Mouse (Mus musculus) bone marrow, adult 2 months (tissue): ENCODE measurements around the gene Palld. TPM values are rescaled to one million over a fixed set of nuclear protein-coding genes. Genes with fewer than 3 reads are reported as not detected.

ENCODE experiments used
- H3K27ac ChIP-seq: fragments of 200-500 bp; 2 replicates; pipeline ENCODE4 v1.5.1; 2012; ENCODE audit warnings: low read depth, mild to moderate bottlenecking, control low read depth, inconsistent platforms, low read length; ENCODE audit not compliant: control insufficient read depth, poor library complexity, insufficient read depth
- H3K4me1 ChIP-seq: fragments of 200-500 bp; 2 replicates; pipeline ENCODE4 v1.6.1; 2011; ENCODE audit warnings: low read length; ENCODE audit not compliant: control insufficient read depth, insufficient read depth
- H3K4me3 ChIP-seq: fragments of 200-500 bp; replicated peaks from 2 replicates; pipeline ENCODE3; 2011; ENCODE audit warnings: mild to moderate bottlenecking, low read depth, low read length, control low read depth; ENCODE audit not compliant: control insufficient read depth
- CTCF ChIP-seq: fragments of 200-500 bp; IDR thresholded peaks from 2 replicates; pipeline ENCODE4 v1.5.1; 2011; ENCODE audit warnings: low read length, control low read depth; ENCODE audit not compliant: control insufficient read depth, insufficient read depth
- POLR2A ChIP-seq: fragments of 200-500 bp; IDR thresholded peaks from 2 replicates; pipeline ENCODE4 v1.6.1; 2011; ENCODE audit warnings: low read depth, mild to moderate bottlenecking, control low read depth, low read length, borderline replicate concordance; ENCODE audit not compliant: control insufficient read depth
- WGBS: fragments of 180-500 bp; shearing (Covaris S2); methylation state at CpG from one replicate; pipeline ENCODE4 v1.1.7; 2018; 5-methylcytosine and 5-hydroxymethylcytosine counted together
- polyA plus RNA-seq: library from polyadenylated mRNA; stranded (reverse); fragments of >200 nt; gene quantifications from 2 replicates; pipeline ENCODE4 v1.2.4, GENCODE M21; 2011; ENCODE audit warnings: low replicate concordance; ENCODE audit not compliant: missing spikeins, insufficient read depth, insufficient read length

Gene Palld
- polyA plus RNA-seq, 1 experiment, result 33.7 TPM

DNA sequence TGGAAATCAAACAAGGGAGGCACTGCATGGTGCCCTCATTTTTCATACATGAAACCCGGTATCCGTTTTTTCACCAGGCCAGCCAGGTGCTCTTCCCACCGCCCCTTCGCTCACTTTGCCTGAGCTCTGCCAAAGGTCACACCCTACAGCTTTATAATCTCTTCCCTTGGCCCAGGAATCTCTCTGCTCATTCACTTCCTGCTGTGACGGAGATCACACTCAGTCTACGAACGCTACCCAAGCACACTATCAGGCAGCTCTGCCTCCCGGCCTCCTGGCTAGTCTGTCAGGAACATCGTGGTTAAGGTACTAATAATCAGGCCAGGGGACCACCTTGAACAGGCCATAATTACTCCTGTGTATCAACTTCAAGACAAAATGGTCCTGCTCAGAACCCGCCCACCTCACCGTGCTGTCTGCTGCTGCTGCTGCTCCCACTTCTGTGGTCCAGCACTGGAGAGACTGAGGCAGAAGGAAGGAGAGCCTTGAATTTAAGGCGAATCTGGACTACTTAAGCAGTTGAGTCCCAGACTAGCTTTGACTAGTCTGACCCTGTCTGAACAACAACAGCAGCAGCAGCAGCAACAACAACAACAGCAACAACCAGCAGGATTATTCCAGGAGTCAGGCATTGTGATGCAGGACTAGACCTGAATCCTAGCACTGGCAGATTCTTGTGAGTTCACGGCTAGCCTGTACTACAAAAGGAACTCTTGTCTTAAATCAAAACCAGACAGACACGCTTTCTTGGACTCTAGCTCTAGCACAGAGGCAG is 187.0 kb downstream of the Palld start:
- 77% methylated on average over 14 of the region's 14 CpGs for WGBS
- no peak for TF ChIP-seq CTCF
- no peak for TF ChIP-seq POLR2A
- Histone ChIP-seq H3K4me1 (no peaks in the 10 kb centered on the region), H3K27ac (no peak overlapping the region), H3K4me3 (no peak overlapping the region)

DNA sequence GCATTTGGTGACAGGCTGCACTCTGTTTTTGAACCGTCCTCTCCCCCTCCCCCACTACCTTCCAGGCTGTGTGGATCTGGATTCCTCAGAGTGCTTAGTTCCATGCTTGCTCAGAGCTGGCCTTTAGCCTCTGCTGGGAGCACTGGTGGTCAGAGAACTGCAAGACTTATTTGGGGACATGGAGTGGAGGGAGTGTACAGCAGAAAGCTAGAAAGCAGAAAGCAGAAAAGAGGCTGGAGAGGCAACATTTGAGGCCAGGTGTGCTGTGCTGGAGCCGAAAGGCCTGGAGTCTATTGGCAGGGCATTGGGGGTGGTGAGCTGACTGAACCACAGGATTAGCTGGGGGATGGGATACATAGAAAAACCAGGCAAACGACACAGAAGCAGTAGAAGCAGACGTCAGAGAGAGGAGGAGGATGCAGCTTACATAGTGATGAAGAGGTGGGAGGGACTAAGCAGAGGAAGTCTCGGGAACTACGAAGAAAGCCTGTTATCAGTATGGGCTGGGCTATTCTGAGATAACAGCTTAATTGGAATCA is 188.1 kb downstream of the Palld start:
- TF ChIP-seq CTCF, result no peak
- TF ChIP-seq POLR2A, result no peak
- Histone ChIP-seq H3K4me3 (no peak overlapping the region), H3K27ac (no peak overlapping the region), H3K4me1 (no peaks in the 10 kb centered on the region)
- 50% methylated on average over 6 of the region's 6 CpGs for WGBS

DNA sequence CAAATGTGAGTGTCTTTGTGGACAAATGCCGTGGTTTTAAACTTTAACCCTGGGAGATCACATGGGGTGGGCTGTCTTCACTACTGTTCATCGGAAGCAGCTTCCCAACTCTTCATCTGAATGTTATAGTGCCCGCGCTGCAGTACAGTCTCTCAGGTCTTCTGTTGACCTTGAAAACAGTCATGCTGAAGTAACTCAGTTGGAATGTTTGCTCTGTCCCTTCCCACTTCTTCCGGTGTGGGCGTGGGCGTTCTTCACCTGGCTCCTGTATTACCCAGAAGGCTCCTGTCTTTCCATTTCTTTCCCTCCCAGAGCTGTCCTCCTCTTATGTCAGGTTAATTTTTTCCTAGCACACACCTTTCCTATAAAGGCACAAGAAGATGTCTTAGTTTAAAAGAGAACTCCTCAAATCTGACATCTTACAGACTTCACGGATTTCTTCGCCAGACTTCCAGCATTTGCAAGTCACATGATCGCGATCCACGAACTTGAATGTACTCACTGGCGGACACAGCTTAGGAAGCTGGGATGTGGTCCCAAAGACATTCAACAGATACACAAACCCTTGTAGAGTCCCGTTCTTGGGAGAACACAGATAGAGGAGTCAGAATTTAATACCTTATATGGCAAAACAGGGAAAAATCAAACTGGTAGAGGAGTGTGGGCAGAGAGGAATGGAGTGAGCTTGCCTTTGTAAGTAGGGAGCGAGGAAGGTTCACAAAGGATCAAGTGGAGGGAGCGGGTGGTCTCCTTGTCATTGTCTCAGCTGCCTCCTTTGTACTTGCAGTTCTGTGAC is 189.1 kb downstream of the Palld start:
- H3K27ac ChIP-seq, result no peak overlapping the region
- no peaks in the 10 kb centered on the region for H3K4me1 ChIP-seq
- 88% methylated on average over 16 of the region's 16 CpGs for WGBS
- TF ChIP-seq POLR2A, result no peak
- TF ChIP-seq CTCF, result no peak
- no peak overlapping the region for H3K4me3 ChIP-seq

GRCm38 (mm10) chr8:61712426-61712825 is 190.1 kb downstream of the Palld start:
- TF ChIP-seq POLR2A, result no peak
- TF ChIP-seq CTCF, result no peak
- Histone ChIP-seq H3K4me3 (no peak overlapping the region), H3K4me1 (no peaks in the 10 kb centered on the region), H3K27ac (no peak overlapping the region)
- 80% methylated on average over 2 of the region's 2 CpGs for WGBS

DNA sequence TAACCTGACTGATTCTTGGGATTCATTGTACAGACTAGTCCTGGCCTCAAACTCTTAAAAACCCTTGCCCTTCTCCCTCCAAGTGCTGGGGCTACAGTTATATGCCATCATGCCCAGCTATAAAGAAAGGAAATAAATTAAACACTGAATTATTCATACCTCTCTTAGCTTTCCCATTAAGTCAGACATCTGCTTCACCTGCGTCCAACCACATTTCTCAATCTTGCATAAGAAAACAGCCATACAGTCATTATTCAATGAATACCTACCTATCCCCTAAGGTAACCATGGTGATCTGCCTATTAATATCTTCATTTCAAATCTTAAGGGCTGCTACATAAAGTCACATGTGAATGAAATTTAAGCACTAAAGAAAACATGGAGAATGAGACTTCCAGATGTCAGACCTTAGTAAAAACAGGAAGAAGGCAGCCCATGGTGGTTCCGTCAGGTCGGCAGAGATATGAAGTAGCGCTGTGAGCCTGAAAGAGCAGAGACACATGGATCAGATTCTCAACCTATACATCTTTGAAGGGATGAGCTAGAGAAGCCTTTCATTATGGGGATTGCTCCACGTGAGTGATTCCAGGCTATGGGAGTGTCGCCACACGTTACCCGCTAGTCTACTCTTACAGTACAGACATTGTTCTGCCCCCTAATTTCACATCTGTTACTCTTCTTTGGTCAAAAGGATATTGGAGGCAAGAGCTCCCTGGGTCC is 193.7 kb downstream of the Palld start:
- Histone ChIP-seq H3K27ac (no peak overlapping the region), H3K4me3 (no peak overlapping the region), H3K4me1 (no peaks in the 10 kb centered on the region)
- TF ChIP-seq CTCF (no peak), POLR2A (no peak)
- 69% methylated on average over 8 of the region's 8 CpGs for whole genome bisulfite sequencing

DNA sequence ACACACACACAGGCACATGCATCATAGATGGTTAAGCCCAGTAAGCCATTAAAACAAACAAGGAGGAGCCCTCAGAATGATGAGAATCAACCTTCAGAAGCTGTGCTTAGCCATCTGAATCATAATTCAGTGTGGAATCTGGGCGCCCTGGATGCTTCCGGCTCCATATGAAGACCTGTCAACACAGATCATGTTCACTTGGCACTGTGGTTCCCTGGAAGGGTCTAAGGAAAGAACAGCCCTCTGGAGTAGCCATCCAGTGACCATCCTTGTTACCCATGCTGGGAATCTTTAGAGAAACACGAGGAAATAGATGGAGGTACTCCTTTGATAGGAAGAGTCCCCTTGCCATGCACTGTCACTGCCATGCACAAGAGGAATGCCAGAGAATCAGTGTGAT is 197.0 kb downstream of the Palld start:
- TF ChIP-seq POLR2A, result no peak
- no peak for TF ChIP-seq CTCF
- Histone ChIP-seq H3K27ac (no peak overlapping the region), H3K4me1 (no peaks in the 10 kb centered on the region), H3K4me3 (no peak overlapping the region)
- WGBS, result 79% methylated on average over 3 of the region's 3 CpGs

DNA sequence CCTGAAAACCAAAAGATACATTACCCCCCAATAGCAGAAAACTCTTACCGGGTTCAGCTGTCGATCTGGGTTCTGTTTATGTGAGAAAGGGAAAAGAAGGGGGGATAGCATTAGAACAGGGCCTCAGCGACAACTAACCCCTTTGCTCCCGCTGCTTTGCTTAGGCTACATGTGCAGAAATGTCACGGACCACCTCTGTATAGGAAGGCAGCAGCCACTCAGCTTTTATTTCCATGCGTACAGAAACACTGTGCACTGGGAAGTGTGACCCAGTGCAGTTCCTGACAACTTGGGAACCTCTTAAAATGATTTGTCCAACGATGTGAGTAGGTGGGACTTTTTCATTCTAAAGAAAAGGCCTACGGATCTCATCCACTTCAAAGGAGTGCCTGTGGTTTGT is 200.4 kb downstream of the Palld start:
- Histone ChIP-seq H3K4me3 (no peak overlapping the region), H3K27ac (no peak overlapping the region), H3K4me1 (no peaks in the 10 kb centered on the region)
- WGBS, result 79% methylated on average over 8 of the region's 8 CpGs
- no peak for TF ChIP-seq CTCF
- TF ChIP-seq POLR2A, result no peak
